Mouse (Mus musculus) limb, embryonic 11.5 days (tissue): Measurements from ENCODE around the gene Rab44. TPM values are rescaled to one million over a fixed set of nuclear protein-coding genes. Genes with fewer than 3 reads are reported as not detected.

Experiments
- ATAC-seq: fragments of 200-750 bp; cut with Nextera tagmentation; 2 replicates; pipeline ENCODE4 v1.8.0; 2017; ENCODE audit warnings: low read depth; ENCODE audit not compliant: insufficient number of reproducible peaks, low FRiP score, low TSS enrichment
- DNase-seq: peaks from one replicate; pipeline ENCODE4 v3.0.0-alpha.2; 2015; ENCODE audit warnings: low spot score
- H3K27ac ChIP-seq: fragments of 300-500 bp; sonication (generic); replicated peaks from 2 replicates; pipeline ENCODE4 v1.5.1; 2014; ENCODE audit warnings: low read depth, mild to moderate bottlenecking, low read length
- H3K27me3 ChIP-seq: fragments of 300-500 bp; sonication (generic); 2 replicates; pipeline ENCODE4 v1.6.1; 2014; ENCODE audit warnings: mild to moderate bottlenecking, low read length, mixed read lengths; ENCODE audit not compliant: control insufficient read depth, insufficient read depth
- H3K36me3 ChIP-seq: fragments of 300-500 bp; sonication (generic); 2 replicates; pipeline ENCODE4 v1.6.1; 2014; ENCODE audit warnings: mild to moderate bottlenecking, low read length, moderate library complexity, mixed read lengths; ENCODE audit not compliant: control insufficient read depth, insufficient read depth
- H3K4me1 ChIP-seq: fragments of 300-500 bp; sonication (generic); 2 replicates; pipeline ENCODE4 v1.6.1; 2014; ENCODE audit warnings: low read length, mixed read lengths; ENCODE audit not compliant: control insufficient read depth, insufficient read depth
- H3K4me2 ChIP-seq: fragments of 300-500 bp; sonication (generic); 2 replicates; pipeline ENCODE4 v1.6.1; 2014; ENCODE audit warnings: low read depth, mild to moderate bottlenecking, moderate library complexity; ENCODE audit not compliant: severe bottlenecking
- H3K4me3 ChIP-seq: fragments of 300-500 bp; sonication (generic); 2 replicates; pipeline ENCODE4 v1.5.1; 2014; ENCODE audit warnings: low read depth, low read length
- H3K9ac ChIP-seq: fragments of 300-500 bp; sonication (generic); 2 replicates; pipeline ENCODE4 v1.6.1; 2014; ENCODE audit warnings: mild to moderate bottlenecking, low read length
- H3K9me3 ChIP-seq: fragments of 300-500 bp; sonication (generic); 2 replicates; pipeline ENCODE4 v1.6.1; 2016; ENCODE audit warnings: low read length; ENCODE audit not compliant: control insufficient read depth
- WGBS: fragments of 180-500 bp; shearing (Covaris S2); extraction: QIAGEN DNeasy Blood & Tissue Kit; methylation state at CpG from one replicate; pipeline ENCODE4 v1.1.7; 2014; 5-methylcytosine and 5-hydroxymethylcytosine counted together
- polyA plus RNA-seq: library from polyadenylated mRNA; unstranded; fragments of >200 nt; fragmentation: Nextera tagmentation; extraction: Ambion mirVana; gene quantifications from 2 replicates; pipeline ENCODE4 v1.2.1, GENCODE M21; 2014

The Rab44 gene
- polyA plus RNA-seq, 1 experiment from 2014 or later, result not detected

- WGBS, result 81% methylated on average over 16 of the region's 16 CpGs
- no peak for ATAC-seq
- H3K4me3 ChIP-seq, result no peak overlapping the region
Observed at GRCm38 (mm10) chr17:29159743-29160455, 46.0 kb downstream of the Rab44 start.

DNA sequence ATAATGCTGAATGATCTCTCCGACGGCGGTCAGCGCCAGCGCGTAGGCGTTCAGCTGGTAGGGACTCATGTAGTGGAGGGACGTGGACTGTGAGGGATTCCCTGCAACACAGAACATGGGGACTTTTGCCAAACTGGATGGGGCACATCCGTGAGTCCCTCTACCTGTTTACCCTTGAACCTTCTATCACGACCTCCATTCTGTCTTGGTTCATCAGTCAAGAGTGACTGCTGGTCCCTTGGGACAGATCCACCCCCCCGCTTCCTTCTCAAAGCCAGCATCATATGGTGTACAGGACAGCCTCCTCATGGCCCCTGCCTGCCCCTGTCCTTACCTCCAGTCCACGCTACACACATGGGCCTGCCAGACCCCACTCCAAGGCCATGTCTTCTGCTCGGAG lies 48.4 kb downstream of the Rab44 start:
- Histone ChIP-seq H3K4me1 (peaks cover 4% of the 10 kb centered on the region; the same call in 1 of the 2 replicates), H3K4me2 (no peak overlapping the region), H3K4me3 (no peak overlapping the region), H3K27me3 (no peaks in the 10 kb centered on the region), H3K36me3 (no peaks in the 10 kb centered on the region; the same call in 1 of the 2 replicates), H3K27ac (no peak overlapping the region), H3K9ac (no peak overlapping the region), H3K9me3 (no peaks in the 10 kb centered on the region)
- DNase-seq, result no peak
- ATAC-seq, result no peak
- WGBS, result 94% methylated on average over 13 of the region's 13 CpGs

More at GRCm38 (mm10) chr17:29159743-29160455, 46.0 kb downstream of the Rab44 start:
- DNase-seq, result no peak
- Histone ChIP-seq H3K36me3 (no peaks in the 10 kb centered on the region; the same call in 1 of the 2 replicates), H3K27ac (no peak overlapping the region), H3K9me3 (no peaks in the 10 kb centered on the region), H3K27me3 (no peaks in the 10 kb centered on the region), H3K9ac (no peak overlapping the region), H3K4me1 (peaks cover 4% of the 10 kb centered on the region; the same call in 1 of the 2 replicates), H3K4me2 (no peak overlapping the region)

DNA sequence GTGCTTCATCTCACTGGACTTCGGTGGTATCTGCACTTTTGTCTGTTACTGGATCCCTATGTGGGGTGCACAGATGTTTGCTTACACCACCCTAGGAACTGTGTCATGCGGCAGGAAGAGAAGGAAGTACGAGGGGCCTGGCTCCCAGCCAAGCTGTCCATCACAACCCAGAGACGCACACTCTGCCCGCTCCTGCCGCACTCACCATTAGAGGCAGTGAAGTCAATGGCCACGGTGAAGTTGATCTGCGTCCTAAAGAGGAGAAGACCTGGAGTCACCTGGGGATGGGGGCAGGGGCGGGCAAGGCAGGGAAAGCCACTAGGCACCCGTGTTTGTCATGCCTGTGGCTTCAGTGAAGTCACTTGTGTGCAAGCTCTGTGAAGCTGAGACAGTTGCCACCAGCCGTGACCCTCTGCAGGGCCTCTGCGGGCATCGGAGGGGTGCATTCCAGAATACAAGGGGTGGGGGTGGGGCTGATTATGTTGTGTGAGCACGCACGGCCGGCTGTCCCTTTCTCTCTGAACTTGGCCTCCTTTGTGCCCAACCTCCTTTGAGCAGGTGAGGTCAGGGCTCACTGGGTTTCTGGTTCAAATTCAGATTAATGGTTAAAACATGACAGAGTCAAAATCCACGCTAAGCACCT lies 50.6 kb downstream of the Rab44 start:
- no peak overlapping the region for H3K4me2 ChIP-seq
- H3K4me3 ChIP-seq, result no peak overlapping the region
- H3K9me3 ChIP-seq, result no peaks in the 10 kb centered on the region
- WGBS, result 28% methylated on average over 17 of the region's 17 CpGs
- H3K27ac ChIP-seq, result no peak overlapping the region
- no peak for DNase-seq
- ATAC-seq, result no peak
- H3K4me1 ChIP-seq, result peaks cover 4% of the 10 kb centered on the region; the same call in 1 of the 2 replicates
- H3K27me3 ChIP-seq, result no peaks in the 10 kb centered on the region
- no peak overlapping the region for H3K9ac ChIP-seq
- H3K36me3 ChIP-seq, result no peaks in the 10 kb centered on the region; the same call in 1 of the 2 replicates

DNA sequence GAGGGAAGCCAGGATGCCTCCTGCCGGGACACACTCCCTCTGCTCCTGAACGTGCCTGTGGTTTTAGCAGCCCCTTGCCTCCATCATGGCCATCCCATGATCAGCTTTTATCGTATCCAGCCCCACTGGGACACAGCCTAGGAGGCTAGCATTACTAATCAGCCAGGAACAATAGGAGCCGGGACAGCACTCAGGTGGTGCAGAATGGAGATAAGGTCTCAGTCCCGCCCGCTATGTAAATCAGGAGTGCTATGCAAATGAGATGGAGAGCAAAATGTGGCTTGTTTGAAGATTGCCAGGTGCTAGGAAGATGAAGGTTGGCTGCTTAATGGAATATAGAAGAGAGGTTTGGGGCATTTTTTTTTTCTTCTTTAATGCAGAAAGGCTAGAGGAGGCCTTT lies 51.5 kb downstream of the Rab44 start:
- Histone ChIP-seq H3K9me3 (no peaks in the 10 kb centered on the region), H3K27me3 (no peaks in the 10 kb centered on the region), H3K27ac (no peak overlapping the region), H3K4me1 (peaks cover 4% of the 10 kb centered on the region; the same call in 1 of the 2 replicates), H3K4me2 (no peak overlapping the region), H3K9ac (no peak overlapping the region), H3K36me3 (no peaks in the 10 kb centered on the region; the same call in 1 of the 2 replicates), H3K4me3 (no peak overlapping the region)
- no peak for ATAC-seq
- 19% methylated on average over 6 of the region's 6 CpGs for WGBS
- DNase-seq, result no peak

GRCm38 (mm10) chr17:29165967-29166578 lies 52.1 kb downstream of the Rab44 start:
- H3K4me3 ChIP-seq, result no peak overlapping the region
- peaks cover 4% of the 10 kb centered on the region; the same call in 1 of the 2 replicates for H3K4me1 ChIP-seq
- no peak overlapping the region for H3K27ac ChIP-seq
- no peaks in the 10 kb centered on the region; the same call in 1 of the 2 replicates for H3K36me3 ChIP-seq
- no peak overlapping the region for H3K4me2 ChIP-seq
- H3K27me3 ChIP-seq, result no peaks in the 10 kb centered on the region
- 55% methylated on average over 8 of the region's 8 CpGs for WGBS
- ATAC-seq, result no peak
- H3K9me3 ChIP-seq, result no peaks in the 10 kb centered on the region
- DNase-seq, result no peak
- H3K9ac ChIP-seq, result no peak overlapping the region

GRCm38 (mm10) chr17:29167371-29167770 lies 53.4 kb downstream of the Rab44 start:
- 76% methylated on average over 6 of the region's 6 CpGs for WGBS
- Histone ChIP-seq H3K4me3 (no peak overlapping the region), H3K9me3 (no peaks in the 10 kb centered on the region), H3K36me3 (no peaks in the 10 kb centered on the region), H3K4me2 (no peak overlapping the region), H3K9ac (no peak overlapping the region), H3K4me1 (peaks cover 4% of the 10 kb centered on the region; the same call in 1 of the 2 replicates), H3K27ac (no peak overlapping the region), H3K27me3 (no peaks in the 10 kb centered on the region)
- no peak for DNase-seq
- ATAC-seq, result no peak

- no peak for ATAC-seq
- no peaks in the 10 kb centered on the region for H3K36me3 ChIP-seq
- no peak overlapping the region for H3K9ac ChIP-seq
- no peak overlapping the region for H3K4me3 ChIP-seq
- DNase-seq, result no peak
- H3K4me2 ChIP-seq, result no peak overlapping the region
- no peaks in the 10 kb centered on the region for H3K27me3 ChIP-seq
- no peaks in the 10 kb centered on the region for H3K9me3 ChIP-seq
- H3K4me1 ChIP-seq, result peaks cover 4% of the 10 kb centered on the region; the same call in 1 of the 2 replicates
- H3K27ac ChIP-seq, result no peak overlapping the region
- WGBS, result 82% methylated on average over 4 of the region's 4 CpGs
Observed at GRCm38 (mm10) chr17:29168438-29168837, 54.5 kb downstream of the Rab44 start.

DNA sequence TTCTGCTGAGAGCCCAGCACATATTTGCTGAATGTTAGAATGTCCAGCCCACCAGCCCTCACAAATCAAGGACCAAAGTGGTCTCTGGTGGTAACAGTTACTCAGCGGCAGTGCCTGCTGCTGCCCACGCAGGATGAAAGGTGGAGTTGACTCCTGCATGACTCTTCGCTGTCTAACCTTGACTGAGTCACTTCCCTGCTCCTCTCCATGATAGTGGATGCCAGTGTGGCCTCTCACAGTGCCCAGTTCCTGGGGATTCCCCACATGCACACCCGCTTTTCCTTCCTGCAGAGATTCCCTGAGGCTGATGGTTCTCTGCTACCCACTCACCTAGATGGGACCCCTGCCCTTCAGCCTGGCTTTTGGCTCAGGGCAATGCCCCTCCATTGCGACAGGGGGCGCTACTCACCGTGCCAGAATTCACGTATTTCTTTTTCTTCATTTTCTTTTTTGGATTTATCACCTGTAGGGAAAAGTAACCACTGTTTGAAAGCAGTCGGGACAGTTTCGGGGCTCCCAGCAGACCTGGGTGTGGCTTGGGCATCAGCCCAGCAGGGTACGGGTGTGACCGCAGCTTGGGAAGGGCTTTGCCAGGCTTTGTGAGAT lies 55.2 kb downstream of the Rab44 start:
- DNase-seq, result peak; percentile 43
- H3K4me2 ChIP-seq, result no peak overlapping the region

More for the DNA sequence above, 55.2 kb downstream of the Rab44 start:
- H3K4me1 ChIP-seq, result peaks cover 4% of the 10 kb centered on the region; the same call in 1 of the 2 replicates
- H3K4me3 ChIP-seq, result no peak overlapping the region
- H3K27me3 ChIP-seq, result no peaks in the 10 kb centered on the region
- ATAC-seq, result no peak
- WGBS, result 72% methylated on average over 12 of the region's 12 CpGs
- no peaks in the 10 kb centered on the region for H3K36me3 ChIP-seq
- H3K9ac ChIP-seq, result no peak overlapping the region
- H3K9me3 ChIP-seq, result no peaks in the 10 kb centered on the region
- no peak overlapping the region for H3K27ac ChIP-seq
